Mouse (Mus musculus) gastrocnemius, postnatal 10 days (tissue): ENCODE data around the gene Prkar1a. TPM values are rescaled to one million over a fixed set of nuclear protein-coding genes. Genes with fewer than 3 reads are reported as not detected.
A peak's percentile ranks its signal among the peaks of the same experiment; 100 is the strongest.

Experiments
- DNase-seq: peaks from one replicate; pipeline ENCODE4 v3.0.0; 2021; ENCODE audit warnings: mixed read lengths
- long read RNA-seq, 2 experiments: library from polyadenylated mRNA; stranded (forward); transcript quantifications; one replicate each; pipeline ENCODE4 v2.0.0; 2021
- total RNA-seq, 2 experiments: library from RNA; stranded (reverse); gene quantifications; 2 replicates each; pipeline ENCODE4 v1.2.3; 2021

Prkar1a gene
- total RNA-seq: 100 to 1,000 TPM; 246 to 270 TPM
- long read RNA-seq, experiment 1, transcript Prkar1a-201 (11 exons, 3,359 nt): major isoform, 287 of 573 reads
- long read RNA-seq, experiment 1, partial matches to known transcripts: 269 of 573 reads
- long read RNA-seq, experiment 1, other reads (novel, unspliced or antisense): 17 of 573 reads
- long read RNA-seq, experiment 2, transcript Prkar1a-201 (11 exons, 3,359 nt): major isoform, 219 of 450 reads
- long read RNA-seq, experiment 2, partial matches to known transcripts: 216 of 450 reads
- long read RNA-seq, experiment 2, other reads (novel, unspliced or antisense): 14 of 450 reads

GRCm38 (mm10) chr11:109649206-109649605 lies at the start of gene Prkar1a:
Gene Prkar1a (plus strand): TSS chr11:109649405.
- no peak for DNase-seq

GRCm38 (mm10) chr11:109607600-109607999 lies 41.6 kb upstream of the Prkar1a start:
- no peak for DNase-seq

GRCm38 (mm10) chr11:109608976-109609625 lies 40.1 kb upstream of the Prkar1a start:
- DNase-seq: no peak

GRCm38 (mm10) chr11:109610046-109610794 lies 39.0 kb upstream of the Prkar1a start:
- DNase-seq: peak; percentile 28

GRCm38 (mm10) chr11:109610795-109611302 lies 38.4 kb upstream of the Prkar1a start:
- DNase-seq: no peak

GRCm38 (mm10) chr11:109611303-109612149 lies 37.7 kb upstream of the Prkar1a start, which contains the start of gene Wipi1:
Gene Wipi1 (minus strand): TSS chr11:109611967.
- peak; percentile 99 for DNase-seq

GRCm38 (mm10) chr11:109612871-109613529 lies 36.2 kb upstream of the Prkar1a start:
- DNase-seq: no peak

- no peak for DNase-seq
Measured at GRCm38 (mm10) chr11:109615286-109615685, 33.9 kb upstream of the Prkar1a start.

GRCm38 (mm10) chr11:109616352-109616751 lies 32.9 kb upstream of the Prkar1a start:
- no peak for DNase-seq

- DNase-seq: no peak
Measured at GRCm38 (mm10) chr11:109616766-109617165, 32.4 kb upstream of the Prkar1a start.

- peak; percentile 71 for DNase-seq
Measured at GRCm38 (mm10) chr11:109619055-109619454, 30.1 kb upstream of the Prkar1a start.

GRCm38 (mm10) chr11:109620356-109620755 lies 28.8 kb upstream of the Prkar1a start:
- DNase-seq: no peak

GRCm38 (mm10) chr11:109621183-109621582 lies 28.0 kb upstream of the Prkar1a start:
- DNase-seq: peak; percentile 59

- DNase-seq: no peak
Measured at GRCm38 (mm10) chr11:109622518-109623037, 26.6 kb upstream of the Prkar1a start.

- DNase-seq: no peak
Measured at GRCm38 (mm10) chr11:109623238-109623637, 26.0 kb upstream of the Prkar1a start.

GRCm38 (mm10) chr11:109627648-109628047 lies 21.6 kb upstream of the Prkar1a start:
- no peak for DNase-seq

GRCm38 (mm10) chr11:109628099-109628498 lies 21.1 kb upstream of the Prkar1a start:
- no peak for DNase-seq

GRCm38 (mm10) chr11:109629021-109629521 lies 20.1 kb upstream of the Prkar1a start:
- no peak for DNase-seq

GRCm38 (mm10) chr11:109634928-109635327 lies 14.3 kb upstream of the Prkar1a start:
- no peak for DNase-seq

- DNase-seq: no peak
Measured at GRCm38 (mm10) chr11:109635871-109636395, 13.3 kb upstream of the Prkar1a start.
